ENCODE assay signal across 10 mouse cellular contexts in genomic region chr10:26798752-26799411, GRCm38 (mm10). TPM values are rescaled to one million over a fixed set of nuclear protein-coding genes. Genes with fewer than 3 reads are reported as not detected.
A peak's percentile ranks its signal among the peaks of the same experiment; 100 is the strongest.
DNase-seq lines count a peak whose midpoint lies in the region; ATAC-seq and TF ChIP-seq lines count a peak whose summit lies in the region.
"Had no signal": no experiment of that assay in that cellular context is flagged by ENCODE, and none has a peak within 500 bp of the region (broad histone marks: within the 10 kb centered on the region; RNA-seq: fewer than 3 reads in every experiment).

No protein-coding gene starts in this region.

- no peaks in the 10 kb centered on the region for H3K36me3 ChIP-seq in kidney, postnatal 0 days (ENCODE audit: insufficient read depth, low read length)
- no peaks in the 10 kb centered on the region for H3K36me3 ChIP-seq in midbrain, embryonic 10.5 days
- H3K36me3 ChIP-seq: embryonic facial prominence, embryonic 12.5 days; limb, embryonic 12.5 days had no signal

- H3K4me3 ChIP-seq in kidney, postnatal 0 days (replicated peaks; ENCODE audit: low read depth, low read length), result no peak overlapping the region
- H3K4me3 ChIP-seq in midbrain, embryonic 10.5 days, result no peak overlapping the region
- H3K4me3 ChIP-seq: embryonic facial prominence, embryonic 12.5 days; limb, embryonic 12.5 days had no signal

- peak overlapping the region; percentile 47; the same call in 1 of the 2 replicates for H3K27ac ChIP-seq in kidney, postnatal 0 days
- no peak overlapping the region for H3K27ac ChIP-seq in midbrain, embryonic 10.5 days (replicated peaks)
- H3K27ac ChIP-seq: embryonic facial prominence, embryonic 12.5 days; limb, embryonic 12.5 days had no signal

- no peak for ATAC-seq in kidney, postnatal 0 days (replicated peaks; ENCODE audit: low FRiP score, low read depth)
- ATAC-seq in neutrophil, adult 5-6 weeks (ENCODE audit: extremely low read depth, insufficient number of reproducible peaks, low FRiP score, poor library complexity, severe bottlenecking), result peak; percentile 23

- no peaks in the 10 kb centered on the region for H3K27me3 ChIP-seq in kidney, postnatal 0 days (ENCODE audit: insufficient read depth, low read length)
- H3K27me3 ChIP-seq in midbrain, embryonic 10.5 days (ENCODE audit: low read depth, poor library complexity, severe bottlenecking), result peaks cover 13% of the 10 kb centered on the region; the same call in 1 of the 2 replicates
- H3K27me3 ChIP-seq: embryonic facial prominence, embryonic 12.5 days; limb, embryonic 12.5 days had no signal

- H3K4me2 ChIP-seq in kidney, postnatal 0 days (ENCODE audit: low read length), result no peak overlapping the region
- H3K4me2 ChIP-seq: embryonic facial prominence, embryonic 12.5 days; limb, embryonic 12.5 days had no signal

- WGBS in kidney, postnatal 0 days, result 44% methylated on average over 10 of the region's 10 CpGs
- 91% methylated on average over 10 of the region's 10 CpGs for WGBS in midbrain, embryonic 10.5 days

- H3K4me1 ChIP-seq in kidney, postnatal 0 days (replicated peaks; ENCODE audit: insufficient read depth, low read length), result peaks cover 5% of the 10 kb centered on the region; the same call in 1 of the 2 replicates
- H3K4me1 ChIP-seq in midbrain, embryonic 10.5 days, result peaks cover 3% of the 10 kb centered on the region; the same call in 1 of the 2 replicates
- H3K4me1 ChIP-seq: embryonic facial prominence, embryonic 12.5 days had no signal

- DNase-seq in kidney, postnatal 0 days (ENCODE audit: low spot score), result peak; percentile 30
- no peak for DNase-seq in kidney, adult 8-10 months
- DNase-seq in Muller cell, postnatal 12 days (ENCODE audit: inconsistent ontology term), result peak; percentile 32
- DNase-seq in induced T-regulatory cell, adult 2 months (ENCODE audit: low read depth), result peak; percentile 46
- DNase-seq in midbrain, embryonic 10.5 days (ENCODE audit: low spot score), result no peak
- DNase-seq in thymus, postnatal 36 days, result no peak
- DNase-seq in right cerebral cortex, postnatal 36 days (ENCODE audit: low spot score in 2 of 2), result no peak

- H3K9me3 ChIP-seq in kidney, postnatal 0 days (replicated peaks; ENCODE audit: low read length), result no peaks in the 10 kb centered on the region
- no peaks in the 10 kb centered on the region for H3K9me3 ChIP-seq in midbrain, embryonic 10.5 days (replicated peaks)
- H3K9me3 ChIP-seq: embryonic facial prominence, embryonic 12.5 days; limb, embryonic 12.5 days had no signal

- no peak overlapping the region for H3K9ac ChIP-seq in kidney, postnatal 0 days (ENCODE audit: low read depth, low read length)
- H3K9ac ChIP-seq: embryonic facial prominence, embryonic 12.5 days; limb, embryonic 12.5 days had no signal

- no peak for TF ChIP-seq CTCF in kidney, postnatal 0 days (IDR thresholded peaks at IDR 0.05; ENCODE audit: low read depth)

RNA-seq across cellular contexts. Expression of gene Arhgap18, which starts 45.7 kb away (rescaled TPM):
- polyA plus RNA-seq in kidney, postnatal 0 days (2015; fragmentation: Nextera tagmentation; extraction: Ambion mirVana), result 42.1 and 45.4 TPM in 2 replicates
- 40.6 and 46.4 TPM in 2 replicates for total RNA-seq in neutrophil, adult 5-6 weeks (2017)
- 8.7 and 9.7 TPM in 2 replicates for polyA plus RNA-seq in midbrain, embryonic 10.5 days (2016; fragmentation: Nextera tagmentation; extraction: Ambion mirVana)

Comparison
In these comparisons a context has a peak if more than half of its experiments do, and no peak if none do; other contexts are left out.
1. DNase-seq: peak in kidney, postnatal 0 days (single experiment), Muller cell, postnatal 12 days (single experiment) and induced T-regulatory cell, adult 2 months (single experiment); none in kidney, adult 8-10 months (0 of 2), midbrain, embryonic 10.5 days (single experiment), thymus, postnatal 36 days (0 of 2) and right cerebral cortex, postnatal 36 days (0 of 2).